Comparison of ENCODE assay signal across 26 mouse cellular contexts in the genomic region with DNA sequence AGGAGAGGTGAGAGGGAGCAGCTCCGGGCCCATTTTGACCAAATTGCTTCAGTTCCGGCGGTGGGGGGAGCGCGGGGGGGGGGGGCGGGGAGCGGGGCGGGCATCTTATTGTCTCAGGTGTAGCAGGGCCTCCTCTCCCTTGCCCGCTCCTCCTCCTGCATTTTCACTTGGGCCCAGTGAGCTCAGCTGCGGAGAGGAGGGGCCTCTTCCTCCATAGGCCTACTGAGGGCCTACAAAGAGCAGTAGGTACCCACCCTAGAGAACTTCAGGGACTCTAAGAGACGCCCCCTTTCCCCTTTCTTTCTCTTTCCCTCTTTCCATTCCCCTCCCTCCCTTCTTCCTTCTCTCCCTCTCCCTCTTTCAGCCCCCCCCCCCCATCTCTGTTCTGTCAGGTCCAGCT. TPM values are rescaled to one million over a fixed set of nuclear protein-coding genes. Genes with fewer than 3 reads are reported as not detected.
DNase-seq lines count a peak whose midpoint lies in the region; ATAC-seq and TF ChIP-seq lines count a peak whose summit lies in the region.
"Had no signal": no experiment of that assay in that cellular context is flagged by ENCODE, and none has a peak within 500 bp of the region (broad histone marks: within the 10 kb centered on the region; RNA-seq: fewer than 3 reads in every experiment).

No protein-coding gene starts in this region.

- no peak for TF ChIP-seq CTCF in stomach, postnatal 0 days (IDR thresholded peaks at IDR 0.05; ENCODE audit: low read depth)

- no peak for TF ChIP-seq EP300 in stomach, postnatal 0 days (optimal IDR thresholded peaks at IDR 0.05)

- peaks cover 20% of the 10 kb centered on the region for H3K4me1 ChIP-seq in hindbrain, embryonic 10.5 days (replicated peaks)
- peaks cover 3% of the 10 kb centered on the region; the same call in 1 of the 2 replicates for H3K4me1 ChIP-seq in hindbrain, embryonic 11.5 days (replicated peaks; ENCODE audit: control insufficient read depth, insufficient read depth, low read length)
- H3K4me1 ChIP-seq in stomach, embryonic 14.5 days (ENCODE audit: control insufficient read depth, insufficient read depth, low read length) = no peaks in the 10 kb centered on the region
- no peaks in the 10 kb centered on the region for H3K4me1 ChIP-seq in stomach, postnatal 0 days (replicated peaks; ENCODE audit: control insufficient read depth, insufficient read depth)
- H3K4me1 ChIP-seq: liver, embryonic 12.5 days; stomach, embryonic 15.5 days had no signal

- 8% methylated on average over 11 of the region's 11 CpGs for WGBS in hindbrain, embryonic 10.5 days
- WGBS in hindbrain, embryonic 11.5 days = 9% methylated on average over 9 of the region's 11 CpGs
- 10% methylated on average over 11 of the region's 11 CpGs for WGBS in stomach, embryonic 14.5 days
- 3% methylated on average over 9 of the region's 11 CpGs for WGBS in stomach, postnatal 0 days

- H3K36me3 ChIP-seq in hindbrain, embryonic 10.5 days = no peaks in the 10 kb centered on the region
- no peaks in the 10 kb centered on the region for H3K36me3 ChIP-seq in hindbrain, embryonic 11.5 days (ENCODE audit: control insufficient read depth, insufficient read depth, low read length)
- H3K36me3 ChIP-seq in stomach, embryonic 14.5 days (ENCODE audit: control insufficient read depth, insufficient read depth, low read length) = no peaks in the 10 kb centered on the region
- no peaks in the 10 kb centered on the region for H3K36me3 ChIP-seq in stomach, postnatal 0 days (ENCODE audit: control insufficient read depth, insufficient read depth, low read length)
- H3K36me3 ChIP-seq: liver, embryonic 12.5 days; stomach, embryonic 15.5 days had no signal

- no peak for ATAC-seq in hindbrain, embryonic 11.5 days (ENCODE audit: low FRiP score)
- ATAC-seq in stomach, embryonic 14.5 days (ENCODE audit: insufficient number of reproducible peaks, insufficient read depth, low FRiP score, low read depth) = peak; percentile 33; the same call in 1 of the 2 replicates
- ATAC-seq in stomach, postnatal 0 days (ENCODE audit: low FRiP score, low TSS enrichment) = no peak
- ATAC-seq: forebrain, embryonic 14.5 days; liver, embryonic 12.5 days had no signal

- no peak overlapping the region for H3K4me3 ChIP-seq in hindbrain, embryonic 10.5 days
- H3K4me3 ChIP-seq in hindbrain, embryonic 11.5 days (ENCODE audit: low read depth, low read length) = no peak overlapping the region
- no peak overlapping the region for H3K4me3 ChIP-seq in stomach, embryonic 14.5 days (ENCODE audit: low read depth, low read length)
- H3K4me3 ChIP-seq in stomach, postnatal 0 days (ENCODE audit: low read depth, low read length) = no peak overlapping the region
- H3K4me3 ChIP-seq: layer of hippocampus, adult 2 months; liver, embryonic 12.5 days; myocyte; stomach, embryonic 15.5 days had no signal

- no peak overlapping the region for H3K9ac ChIP-seq in hindbrain, embryonic 11.5 days (ENCODE audit: low read depth, low read length)
- H3K9ac ChIP-seq in stomach, embryonic 14.5 days (replicated peaks; ENCODE audit: low read depth, low read length) = no peak overlapping the region
- no peak overlapping the region for H3K9ac ChIP-seq in stomach, postnatal 0 days (ENCODE audit: low read length)
- H3K9ac ChIP-seq: liver, embryonic 12.5 days; stomach, embryonic 15.5 days had no signal

- peak; percentile 12 for DNase-seq in embryo, embryonic 10.5 days (ENCODE audit: low spot score)
- no peak for DNase-seq in embryo, embryonic 11 days
- DNase-seq in hindbrain, embryonic 10.5 days (ENCODE audit: low spot score) = peak; percentile 11
- no peak for DNase-seq in hindbrain, embryonic 11.5 days (ENCODE audit: low spot score)
- no peak for DNase-seq in stomach, postnatal 0 days (ENCODE audit: low spot score)
- no peak for DNase-seq in gastrocnemius, postnatal 25 days
- no peak for DNase-seq in gastrocnemius, adult 18-20 months (ENCODE audit: low spot score)
- DNase-seq: adrenal gland, postnatal 25 days; cerebellum, adult 11-12 months; cerebellum, postnatal 25 days; heart, postnatal 4 days; kidney, adult 2 months; kidney, postnatal 14 days; layer of hippocampus, postnatal 36 days; lung, adult 2 months; right cerebral cortex, postnatal 25 days; thymus, adult 2 months had no signal

- H3K27me3 ChIP-seq in hindbrain, embryonic 10.5 days (ENCODE audit: insufficient read depth, poor library complexity, severe bottlenecking) = peaks cover 83% of the 10 kb centered on the region
- peaks cover 17% of the 10 kb centered on the region for H3K27me3 ChIP-seq in hindbrain, embryonic 11.5 days (ENCODE audit: control insufficient read depth, insufficient read depth, low read length)
- no peaks in the 10 kb centered on the region for H3K27me3 ChIP-seq in stomach, embryonic 14.5 days (ENCODE audit: control insufficient read depth, insufficient read depth, low read length)
- H3K27me3 ChIP-seq in stomach, postnatal 0 days (ENCODE audit: control insufficient read depth, insufficient read depth, low read length) = no peaks in the 10 kb centered on the region
- H3K27me3 ChIP-seq: stomach, embryonic 15.5 days had no signal

- H3K27ac ChIP-seq in hindbrain, embryonic 10.5 days = peak overlapping the region; percentile 23; the same call in 1 of the 2 replicates
- no peak overlapping the region for H3K27ac ChIP-seq in hindbrain, embryonic 11.5 days (ENCODE audit: low read depth, low read length)
- H3K27ac ChIP-seq in stomach, embryonic 14.5 days (ENCODE audit: low read length) = no peak overlapping the region
- no peak overlapping the region for H3K27ac ChIP-seq in stomach, postnatal 0 days (replicated peaks)
- H3K27ac ChIP-seq: layer of hippocampus, adult 2 months; liver, embryonic 12.5 days; stomach, embryonic 15.5 days had no signal

- H3K9me3 ChIP-seq in hindbrain, embryonic 10.5 days = no peaks in the 10 kb centered on the region
- no peaks in the 10 kb centered on the region for H3K9me3 ChIP-seq in hindbrain, embryonic 11.5 days (ENCODE audit: control insufficient read depth, low read length)
- H3K9me3 ChIP-seq in stomach, embryonic 14.5 days (ENCODE audit: control insufficient read depth, low read depth, low read length) = no peaks in the 10 kb centered on the region
- H3K9me3 ChIP-seq in stomach, postnatal 0 days (ENCODE audit: control insufficient read depth, low read length) = no peaks in the 10 kb centered on the region
- H3K9me3 ChIP-seq: liver, embryonic 12.5 days; stomach, embryonic 15.5 days had no signal

- no peak overlapping the region for H3K4me2 ChIP-seq in hindbrain, embryonic 11.5 days (replicated peaks; ENCODE audit: low read depth, low read length)
- H3K4me2 ChIP-seq in stomach, embryonic 14.5 days (replicated peaks; ENCODE audit: low read depth, low read length) = no peak overlapping the region
- no peak overlapping the region for H3K4me2 ChIP-seq in stomach, postnatal 0 days (replicated peaks; ENCODE audit: low read depth)
- H3K4me2 ChIP-seq: liver, embryonic 12.5 days; stomach, embryonic 15.5 days had no signal

RNA-seq across cellular contexts. Expression of gene Bub3, which starts 43.2 kb away (rescaled TPM):
- polyA plus RNA-seq in hindbrain, embryonic 10.5 days (2016; fragmentation: Nextera tagmentation; extraction: Ambion mirVana) = 306 and 322 TPM in 2 replicates
- polyA plus RNA-seq in hindbrain, embryonic 11.5 days (2014; fragmentation: Nextera tagmentation; extraction: Ambion mirVana) = 271 and 278 TPM in 2 replicates
- 210 and 232 TPM in 2 replicates for polyA plus RNA-seq in stomach, embryonic 14.5 days (2014; fragmentation: Nextera tagmentation; extraction: Ambion mirVana)
- 78.5 and 86.0 TPM in 2 replicates for polyA plus RNA-seq in stomach, postnatal 0 days (2015; fragmentation: Nextera tagmentation; extraction: Ambion mirVana)
- total RNA-seq in gastrocnemius, postnatal 25 days (2021) = 10 to 100 TPM; 28.9 to 32.8 TPM
- total RNA-seq in gastrocnemius, adult 18-20 months (2021) = 10 to 100 TPM; 28.1 to 33.7 TPM

RNA-seq across cellular contexts. Expression of gene Hmx2, which starts 54.6 kb away (rescaled TPM):
- 0.91 and 1.2 TPM in 2 replicates for polyA plus RNA-seq in hindbrain, embryonic 10.5 days (2016; fragmentation: Nextera tagmentation; extraction: Ambion mirVana)
- 2.7 and 3.5 TPM in 2 replicates for polyA plus RNA-seq in hindbrain, embryonic 11.5 days (2014; fragmentation: Nextera tagmentation; extraction: Ambion mirVana)
- 0.94 and 1.3 TPM in 2 replicates for polyA plus RNA-seq in stomach, embryonic 14.5 days (2014; fragmentation: Nextera tagmentation; extraction: Ambion mirVana)
- 0.34 and 0.74 TPM in 2 replicates for polyA plus RNA-seq in stomach, postnatal 0 days (2015; fragmentation: Nextera tagmentation; extraction: Ambion mirVana)
- not detected for total RNA-seq in gastrocnemius, postnatal 25 days (2021)
- not detected for total RNA-seq in gastrocnemius, adult 18-20 months (2021)
- total RNA-seq: adrenal gland, postnatal 25 days; gastrocnemius, postnatal 4 days; heart, postnatal 4 days; layer of hippocampus, adult 2 months; layer of hippocampus, postnatal 36 days; left cerebral cortex, postnatal 14 days had no signal
- polyA plus RNA-seq: liver, embryonic 12.5 days; lung, adult 2 months; spleen, adult 2 months had no signal

Comparison
In these comparisons a context has a peak if more than half of its experiments do, and no peak if none do; other contexts are left out.
1. DNase-seq: peak in embryo, embryonic 10.5 days (single experiment) and hindbrain, embryonic 10.5 days (single experiment); none in embryo, embryonic 11 days (single experiment), hindbrain, embryonic 11.5 days (single experiment), stomach, postnatal 0 days (single experiment), gastrocnemius, postnatal 25 days (single experiment) and gastrocnemius, adult 18-20 months (single experiment).